In the genomic region with DNA sequence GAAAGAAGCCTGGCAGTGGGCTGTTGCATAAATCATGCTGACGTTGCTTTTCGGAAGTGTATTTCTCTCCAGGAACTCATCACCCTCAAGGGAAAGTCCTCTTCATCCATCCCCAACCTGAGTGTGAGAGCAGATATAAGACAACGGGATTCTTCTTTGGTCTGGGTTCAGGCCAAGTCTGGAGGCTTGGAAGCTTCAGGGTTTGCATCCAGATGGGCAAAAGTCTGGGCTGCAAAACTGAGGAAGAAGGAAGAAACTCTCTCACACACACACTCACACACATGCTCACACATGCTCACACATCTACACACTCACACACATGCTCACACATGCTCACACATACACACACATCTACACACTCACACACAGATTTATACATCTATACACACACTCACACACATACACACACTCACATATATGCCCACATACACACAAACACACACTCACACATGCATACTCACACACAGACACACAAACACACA, we compare ENCODE assay signal across 15 mouse cellular contexts.
DNase-seq lines count a peak whose midpoint lies in the region; ATAC-seq and TF ChIP-seq lines count a peak whose summit lies in the region.
"Had no signal": no experiment of that assay in that cellular context is flagged by ENCODE, and none has a peak within 500 bp of the region (broad histone marks: within the 10 kb centered on the region; RNA-seq: fewer than 3 reads in every experiment).

No protein-coding gene starts in this region.

- H3K27me3 ChIP-seq in heart, embryonic 11.5 days (ENCODE audit: control insufficient read depth, insufficient read depth, low read length), result no peaks in the 10 kb centered on the region
- H3K27me3 ChIP-seq in limb, embryonic 12.5 days, result no peaks in the 10 kb centered on the region; the same call in 1 of the 2 replicates
- no peaks in the 10 kb centered on the region for H3K27me3 ChIP-seq in limb, embryonic 10.5 days (ENCODE audit: low read depth, poor library complexity, severe bottlenecking)
- no peaks in the 10 kb centered on the region for H3K27me3 ChIP-seq in forebrain, embryonic 14.5 days (replicated peaks; ENCODE audit: control insufficient read depth, insufficient read depth, low read length)
- H3K27me3 ChIP-seq in limb, embryonic 14.5 days (ENCODE audit: control insufficient read depth, insufficient read depth, low read length), result no peaks in the 10 kb centered on the region
- H3K27me3 ChIP-seq in kidney, embryonic 14.5 days (ENCODE audit: control insufficient read depth, insufficient read depth, low read length), result no peaks in the 10 kb centered on the region
- H3K27me3 ChIP-seq: embryonic facial prominence, embryonic 15.5 days; hindbrain, embryonic 13.5 days; megakaryocyte, embryonic 14.5 days had no signal

- no peak overlapping the region for H3K9ac ChIP-seq in heart, embryonic 11.5 days (ENCODE audit: low read depth, low read length)
- no peak overlapping the region for H3K9ac ChIP-seq in limb, embryonic 12.5 days (replicated peaks)
- no peak overlapping the region for H3K9ac ChIP-seq in forebrain, embryonic 14.5 days (ENCODE audit: low read length)
- no peak overlapping the region for H3K9ac ChIP-seq in limb, embryonic 14.5 days (ENCODE audit: low read depth, low read length, severe bottlenecking)
- no peak overlapping the region for H3K9ac ChIP-seq in kidney, embryonic 14.5 days (ENCODE audit: low read depth, low read length)
- H3K9ac ChIP-seq: embryonic facial prominence, embryonic 15.5 days; hindbrain, embryonic 13.5 days; liver, embryonic 14.5 days had no signal

- no peaks in the 10 kb centered on the region for H3K9me3 ChIP-seq in heart, embryonic 11.5 days (replicated peaks; ENCODE audit: control insufficient read depth, low read length)
- no peaks in the 10 kb centered on the region for H3K9me3 ChIP-seq in limb, embryonic 12.5 days
- no peaks in the 10 kb centered on the region for H3K9me3 ChIP-seq in limb, embryonic 10.5 days (replicated peaks)
- no peaks in the 10 kb centered on the region for H3K9me3 ChIP-seq in forebrain, embryonic 14.5 days (replicated peaks; ENCODE audit: control insufficient read depth, low read length)
- H3K9me3 ChIP-seq in limb, embryonic 14.5 days (ENCODE audit: control insufficient read depth, low read length), result no peaks in the 10 kb centered on the region
- no peaks in the 10 kb centered on the region for H3K9me3 ChIP-seq in kidney, embryonic 14.5 days (ENCODE audit: control insufficient read depth, low read length)
- H3K9me3 ChIP-seq: embryonic facial prominence, embryonic 15.5 days; hindbrain, embryonic 13.5 days; megakaryocyte, embryonic 14.5 days had no signal

- H3K4me1 ChIP-seq in heart, embryonic 11.5 days (ENCODE audit: control insufficient read depth, insufficient read depth, low read length), result peaks cover 20% of the 10 kb centered on the region
- peaks cover 33% of the 10 kb centered on the region for H3K4me1 ChIP-seq in limb, embryonic 12.5 days (replicated peaks)
- H3K4me1 ChIP-seq in limb, embryonic 10.5 days, result peaks cover 22% of the 10 kb centered on the region
- H3K4me1 ChIP-seq in forebrain, embryonic 14.5 days (ENCODE audit: control insufficient read depth, insufficient read depth, low read length), result peaks cover 9% of the 10 kb centered on the region; the same call in 1 of the 2 replicates
- peaks cover 26% of the 10 kb centered on the region for H3K4me1 ChIP-seq in limb, embryonic 14.5 days (ENCODE audit: control insufficient read depth, insufficient read depth, low read length)
- H3K4me1 ChIP-seq in kidney, embryonic 14.5 days (ENCODE audit: control insufficient read depth, insufficient read depth, low read length), result 0 out of 2 replicates have a peak, but pooled peaks cover under 1% of the 10 kb centered on the region
- H3K4me1 ChIP-seq: hindbrain, embryonic 13.5 days had no signal

- no peak for TF ChIP-seq POLR2A in limb, embryonic 14.5 days (IDR thresholded peaks at IDR 0.05; ENCODE audit: borderline replicate concordance, extremely low read depth, insufficient read depth, insufficient read length)

- WGBS in heart, embryonic 11.5 days (ENCODE audit: insufficient replicate concordance), result 24% methylated on average over 3 of the region's 3 CpGs
- 43% methylated on average over 3 of the region's 3 CpGs for WGBS in limb, embryonic 12.5 days
- WGBS in limb, embryonic 10.5 days, result 46% methylated on average over 3 of the region's 3 CpGs
- 38% methylated on average over 3 of the region's 3 CpGs for WGBS in forebrain, embryonic 14.5 days
- 17% methylated on average over 3 of the region's 3 CpGs for WGBS in limb, embryonic 14.5 days
- WGBS in kidney, embryonic 14.5 days, result 41% methylated on average over 3 of the region's 3 CpGs

- H3K4me3 ChIP-seq in heart, embryonic 11.5 days (ENCODE audit: low read depth, low read length), result no peak overlapping the region
- no peak overlapping the region for H3K4me3 ChIP-seq in limb, embryonic 12.5 days (replicated peaks)
- H3K4me3 ChIP-seq in limb, embryonic 10.5 days, result no peak overlapping the region
- no peak overlapping the region for H3K4me3 ChIP-seq in forebrain, embryonic 14.5 days (ENCODE audit: low read depth, low read length)
- H3K4me3 ChIP-seq in limb, embryonic 14.5 days (replicated peaks; ENCODE audit: low read length), result no peak overlapping the region
- H3K4me3 ChIP-seq in kidney, embryonic 14.5 days (ENCODE audit: low read length), result no peak overlapping the region
- H3K4me3 ChIP-seq: embryonic facial prominence, embryonic 15.5 days; hindbrain, embryonic 13.5 days; megakaryocyte, embryonic 14.5 days had no signal

- H3K4me2 ChIP-seq in heart, embryonic 11.5 days, result no peak overlapping the region
- no peak overlapping the region for H3K4me2 ChIP-seq in limb, embryonic 12.5 days
- H3K4me2 ChIP-seq in forebrain, embryonic 14.5 days (ENCODE audit: low read length), result no peak overlapping the region
- H3K4me2 ChIP-seq in limb, embryonic 14.5 days (replicated peaks; ENCODE audit: low read depth, low read length, severe bottlenecking), result no peak overlapping the region
- H3K4me2 ChIP-seq in kidney, embryonic 14.5 days (replicated peaks; ENCODE audit: low read depth, low read length), result no peak overlapping the region
- H3K4me2 ChIP-seq: embryonic facial prominence, embryonic 15.5 days; hindbrain, embryonic 13.5 days had no signal

- H3K27ac ChIP-seq in heart, embryonic 11.5 days (ENCODE audit: low read depth, low read length), result peak overlapping the region; percentile 60; the same call in 1 of the 2 replicates
- peak overlapping the region; percentile 53; the same call in 1 of the 2 replicates for H3K27ac ChIP-seq in limb, embryonic 12.5 days
- no peak overlapping the region for H3K27ac ChIP-seq in limb, embryonic 10.5 days
- H3K27ac ChIP-seq in forebrain, embryonic 14.5 days (ENCODE audit: low read depth, low read length), result peak overlapping the region; percentile 71
- peak overlapping the region; percentile 48 for H3K27ac ChIP-seq in limb, embryonic 14.5 days (replicated peaks; ENCODE audit: low read depth, low read length)
- H3K27ac ChIP-seq in kidney, embryonic 14.5 days (ENCODE audit: low read depth, low read length), result no peak overlapping the region
- H3K27ac ChIP-seq: embryonic facial prominence, embryonic 15.5 days; hindbrain, embryonic 13.5 days; liver, embryonic 14.5 days had no signal

- no peaks in the 10 kb centered on the region for H3K36me3 ChIP-seq in heart, embryonic 11.5 days (ENCODE audit: control insufficient read depth, insufficient read depth, low read length)
- H3K36me3 ChIP-seq in limb, embryonic 12.5 days, result no peaks in the 10 kb centered on the region
- H3K36me3 ChIP-seq in limb, embryonic 10.5 days, result no peaks in the 10 kb centered on the region
- H3K36me3 ChIP-seq in forebrain, embryonic 14.5 days (ENCODE audit: control insufficient read depth, insufficient read depth, low read length), result no peaks in the 10 kb centered on the region
- H3K36me3 ChIP-seq in limb, embryonic 14.5 days (ENCODE audit: control insufficient read depth, insufficient read depth, low read length), result no peaks in the 10 kb centered on the region
- no peaks in the 10 kb centered on the region for H3K36me3 ChIP-seq in kidney, embryonic 14.5 days (ENCODE audit: control insufficient read depth, insufficient read depth, low read length)
- H3K36me3 ChIP-seq: embryonic facial prominence, embryonic 15.5 days; hindbrain, embryonic 13.5 days had no signal

- no peak for DNase-seq in heart, adult 11 months
- DNase-seq in limb, embryonic 10.5 days (ENCODE audit: low spot score), result no peak
- no peak for DNase-seq in forebrain, embryonic 14.5 days (ENCODE audit: low spot score)
- DNase-seq in limb, embryonic 14.5 days (ENCODE audit: low spot score), result no peak
- DNase-seq in spleen, adult 18-20 months, result no peak
- DNase-seq: cerebellum, postnatal 36 days; retina, postnatal 1 day; thymus, postnatal 4 days had no signal

- peak; percentile 64; the same call in 1 of the 2 replicates for ATAC-seq in heart, embryonic 11.5 days (replicated peaks; ENCODE audit: insufficient number of reproducible peaks, low FRiP score, low TSS enrichment)
- no peak for ATAC-seq in limb, embryonic 12.5 days (ENCODE audit: insufficient number of reproducible peaks, insufficient read depth, low FRiP score, low TSS enrichment, low read depth)
- no peak; the same call in 1 of the 2 replicates for ATAC-seq in forebrain, embryonic 14.5 days
- peak; percentile 56; the same call in 1 of the 2 replicates for ATAC-seq in limb, embryonic 14.5 days (ENCODE audit: low FRiP score, low read depth)
- no peak for ATAC-seq in kidney, embryonic 14.5 days (ENCODE audit: low FRiP score, low TSS enrichment)

Comparison
In these comparisons a context has a peak if more than half of its experiments do, and no peak if none do; other contexts are left out.
1. ATAC-seq: peak in heart, embryonic 11.5 days (single experiment) and limb, embryonic 14.5 days (single experiment); none in limb, embryonic 12.5 days (single experiment), forebrain, embryonic 14.5 days (single experiment) and kidney, embryonic 14.5 days (single experiment).
2. H3K27ac ChIP-seq: peak in heart, embryonic 11.5 days (single experiment), limb, embryonic 12.5 days (single experiment), forebrain, embryonic 14.5 days (single experiment) and limb, embryonic 14.5 days (single experiment); none in limb, embryonic 10.5 days (single experiment) and kidney, embryonic 14.5 days (single experiment).